ENCODE assay signal across 35 mouse cellular contexts in genomic region chr6:65351622-65352021, GRCm38 (mm10). TPM values are rescaled to one million over a fixed set of nuclear protein-coding genes. Genes with fewer than 3 reads are reported as not detected.
DNase-seq lines count a peak whose midpoint lies in the region; ATAC-seq and TF ChIP-seq lines count a peak whose summit lies in the region.
"Had no signal": no experiment of that assay in that cellular context is flagged by ENCODE, and none has a peak within 500 bp of the region (broad histone marks: within the 10 kb centered on the region; RNA-seq: fewer than 3 reads in every experiment).

No protein-coding gene starts in this region.

- H3K4me1 ChIP-seq in midbrain, embryonic 14.5 days (ENCODE audit: control insufficient read depth, insufficient read depth, low read length), result no peaks in the 10 kb centered on the region
- no peaks in the 10 kb centered on the region for H3K4me1 ChIP-seq in midbrain, embryonic 11.5 days (ENCODE audit: control insufficient read depth, insufficient read depth, low read length)
- H3K4me1 ChIP-seq in hindbrain, postnatal 0 days (ENCODE audit: insufficient read depth, low read length), result no peaks in the 10 kb centered on the region
- H3K4me1 ChIP-seq: embryonic facial prominence, embryonic 13.5 days; forebrain, embryonic 12.5 days; heart, embryonic 13.5 days; liver, embryonic 13.5 days; lung, embryonic 15.5 days; megakaryocyte, embryonic 14.5 days had no signal

- no peak for TF ChIP-seq CTCF in brain, embryonic 14.5 days (IDR thresholded peaks at IDR 0.05; ENCODE audit: borderline replicate concordance, extremely low read depth, insufficient read depth, insufficient read length)
- TF ChIP-seq CTCF in hindbrain, postnatal 0 days (IDR thresholded peaks at IDR 0.05; ENCODE audit: low read depth), result peak; percentile 24; the same call in 1 of the 2 replicates

- no peak for TF ChIP-seq POLR2A in brain, embryonic 14.5 days (IDR thresholded peaks at IDR 0.05; ENCODE audit: borderline replicate concordance, extremely low read depth, insufficient read depth, insufficient read length, poor library complexity, severe bottlenecking)

- H3K9ac ChIP-seq in midbrain, embryonic 14.5 days (replicated peaks; ENCODE audit: low read length), result no peak overlapping the region
- no peak overlapping the region for H3K9ac ChIP-seq in midbrain, embryonic 11.5 days (ENCODE audit: low read length)
- H3K9ac ChIP-seq in hindbrain, postnatal 0 days (replicated peaks; ENCODE audit: low read length), result no peak overlapping the region
- H3K9ac ChIP-seq: embryonic facial prominence, embryonic 13.5 days; forebrain, embryonic 12.5 days; heart, embryonic 13.5 days; liver, embryonic 13.5 days; lung, embryonic 15.5 days had no signal

- H3K27me3 ChIP-seq in midbrain, embryonic 14.5 days (ENCODE audit: control insufficient read depth, insufficient read depth, low read length), result no peaks in the 10 kb centered on the region
- no peaks in the 10 kb centered on the region for H3K27me3 ChIP-seq in midbrain, embryonic 11.5 days (ENCODE audit: control insufficient read depth, insufficient read depth, low read length)
- H3K27me3 ChIP-seq in hindbrain, postnatal 0 days (ENCODE audit: insufficient read depth, low read length), result no peaks in the 10 kb centered on the region
- H3K27me3 ChIP-seq: embryonic facial prominence, embryonic 13.5 days; forebrain, embryonic 12.5 days; heart, embryonic 13.5 days; liver, embryonic 13.5 days; lung, embryonic 15.5 days; megakaryocyte, embryonic 14.5 days had no signal

- peak; percentile 7 for DNase-seq in adrenal gland, postnatal 14 days
- DNase-seq in adrenal gland, postnatal 36 days, result no peak
- peak; percentile 37 for DNase-seq in midbrain, embryonic 14.5 days
- DNase-seq in midbrain, embryonic 11.5 days (ENCODE audit: low spot score, missing footprints), result no peak
- peak; percentile 47 for DNase-seq in brain, embryonic 14.5 days (ENCODE audit: low read depth)
- DNase-seq in hindbrain, postnatal 0 days (ENCODE audit: low spot score), result peak; percentile 63
- DNase-seq in gastrocnemius, postnatal 25 days, result no peak
- DNase-seq: adrenal gland, adult 8-10 months; cerebellum, adult 18-20 months; cerebellum, postnatal 36 days; embryo, embryonic 11 days; gastrocnemius, postnatal 10 days; heart, adult 2 months; kidney, adult 18-20 months; layer of hippocampus, adult 9-11 months; liver, embryonic 13.5 days; lung, postnatal 36 days; right cerebral cortex, postnatal 14 days; thymus, adult 2 months; thymus, postnatal 4 days had no signal

- no peak overlapping the region for H3K4me2 ChIP-seq in midbrain, embryonic 14.5 days (ENCODE audit: low read length)
- no peak overlapping the region for H3K4me2 ChIP-seq in midbrain, embryonic 11.5 days
- H3K4me2 ChIP-seq in hindbrain, postnatal 0 days (ENCODE audit: low read depth, low read length), result no peak overlapping the region
- H3K4me2 ChIP-seq: embryonic facial prominence, embryonic 13.5 days; forebrain, embryonic 12.5 days; heart, embryonic 13.5 days; liver, embryonic 13.5 days; lung, embryonic 15.5 days had no signal

- 67% methylated on average over 4 of the region's 4 CpGs for WGBS in midbrain, embryonic 14.5 days
- WGBS in midbrain, embryonic 11.5 days, result 82% methylated on average over 4 of the region's 4 CpGs
- 53% methylated on average over 4 of the region's 4 CpGs for whole genome bisulfite sequencing in hindbrain, postnatal 0 days

- H3K4me3 ChIP-seq in midbrain, embryonic 14.5 days (replicated peaks; ENCODE audit: low read depth, low read length), result no peak overlapping the region
- no peak overlapping the region for H3K4me3 ChIP-seq in midbrain, embryonic 11.5 days (ENCODE audit: low read depth, low read length)
- no peak overlapping the region for H3K4me3 ChIP-seq in hindbrain, postnatal 0 days (ENCODE audit: low read length)
- H3K4me3 ChIP-seq: embryonic facial prominence, embryonic 13.5 days; erythroblast, embryonic 14.5 days; forebrain, embryonic 12.5 days; heart, adult 2 months; heart, embryonic 13.5 days; left cerebral cortex, adult 2 months; liver, embryonic 13.5 days; lung, embryonic 15.5 days; megakaryocyte, embryonic 14.5 days had no signal

- H3K36me3 ChIP-seq in midbrain, embryonic 14.5 days (ENCODE audit: control insufficient read depth, insufficient read depth, low read length), result no peaks in the 10 kb centered on the region
- H3K36me3 ChIP-seq in midbrain, embryonic 11.5 days (ENCODE audit: control insufficient read depth, insufficient read depth, low read length), result no peaks in the 10 kb centered on the region
- no peaks in the 10 kb centered on the region for H3K36me3 ChIP-seq in hindbrain, postnatal 0 days (ENCODE audit: insufficient read depth, low read length)
- H3K36me3 ChIP-seq: embryonic facial prominence, embryonic 13.5 days; forebrain, embryonic 12.5 days; G1E; heart, embryonic 13.5 days; liver, embryonic 13.5 days; lung, embryonic 15.5 days had no signal

- ATAC-seq in midbrain, embryonic 14.5 days (ENCODE audit: low FRiP score, low TSS enrichment), result no peak
- no peak for ATAC-seq in midbrain, embryonic 11.5 days (ENCODE audit: low FRiP score)
- ATAC-seq in hindbrain, postnatal 0 days, result peak; percentile 49; the same call in 1 of the 2 replicates
- ATAC-seq: inflammation-experienced regulatory T-cells, adult 6 months; Patski had no signal

- H3K9me3 ChIP-seq in midbrain, embryonic 14.5 days (ENCODE audit: control insufficient read depth, low read length), result no peaks in the 10 kb centered on the region
- no peaks in the 10 kb centered on the region for H3K9me3 ChIP-seq in midbrain, embryonic 11.5 days (ENCODE audit: control insufficient read depth, low read length)
- no peaks in the 10 kb centered on the region for H3K9me3 ChIP-seq in hindbrain, postnatal 0 days (ENCODE audit: low read length)
- H3K9me3 ChIP-seq: embryonic facial prominence, embryonic 13.5 days; forebrain, embryonic 12.5 days; G1E; heart, embryonic 13.5 days; liver, embryonic 13.5 days; lung, embryonic 15.5 days; megakaryocyte, embryonic 14.5 days had no signal

- H3K27ac ChIP-seq in midbrain, embryonic 14.5 days (replicated peaks; ENCODE audit: low read depth, low read length), result no peak overlapping the region
- H3K27ac ChIP-seq in midbrain, embryonic 11.5 days (ENCODE audit: low read depth, low read length), result no peak overlapping the region
- H3K27ac ChIP-seq in hindbrain, postnatal 0 days, result no peak overlapping the region
- H3K27ac ChIP-seq: embryonic facial prominence, embryonic 13.5 days; forebrain, embryonic 12.5 days; heart, adult 2 months; heart, embryonic 13.5 days; kidney, postnatal 0 days; left cerebral cortex, adult 2 months; liver, embryonic 13.5 days; lung, embryonic 15.5 days; stomach, postnatal 0 days had no signal

RNA-seq across cellular contexts. Expression of gene C130060K24Rik, which starts 29.3 kb away (rescaled TPM):
- total RNA-seq in adrenal gland, postnatal 14 days (2021), result not detected in 2 replicates
- total RNA-seq in adrenal gland, postnatal 36 days (2021), result not detected
- polyA plus RNA-seq in midbrain, embryonic 14.5 days (2014; fragmentation: Nextera tagmentation; extraction: Ambion mirVana), result 1.5 and 1.7 TPM in 2 replicates
- polyA plus RNA-seq in midbrain, embryonic 11.5 days (2014; fragmentation: Nextera tagmentation; extraction: Ambion mirVana), result 4.8 and 5.2 TPM in 2 replicates
- 1.6 and 2.3 TPM in 2 replicates for polyA plus RNA-seq in brain, embryonic 14.5 days (2012; rRNA removed)
- 4.4 and 8.2 TPM in 2 replicates for total RNA-seq in hindbrain, postnatal 0 days (2014; rRNA removed)
- polyA plus RNA-seq in hindbrain, postnatal 0 days (2015; fragmentation: Nextera tagmentation; extraction: Ambion mirVana), result 1.6 and 2.0 TPM in 2 replicates
- not detected for total RNA-seq in gastrocnemius, postnatal 25 days (2021)
- total RNA-seq: adrenal gland, adult 8-10 months; gastrocnemius, postnatal 10 days; heart, postnatal 25 days; monocyte, adult 5-6 weeks had no signal
- polyA plus RNA-seq: erythroblast, embryonic 14.5 days; G1E; heart, adult 2 months; inflammation-experienced regulatory T-cells, adult 6 months; large intestine, adult 2 months; liver, embryonic 13.5 days; Patski; thymus, adult 2 months had no signal

Comparison
In these comparisons a context has a peak if more than half of its experiments do, and no peak if none do; other contexts are left out.
1. DNase-seq: peak in adrenal gland, postnatal 14 days (single experiment), midbrain, embryonic 14.5 days (single experiment), brain, embryonic 14.5 days (single experiment) and hindbrain, postnatal 0 days (single experiment); none in adrenal gland, postnatal 36 days (0 of 2), midbrain, embryonic 11.5 days (single experiment) and gastrocnemius, postnatal 25 days (single experiment).